Mouse (Mus musculus) heart, embryonic 12.5 days (tissue): ENCODE results near the gene Tex13c2. TPM values are rescaled to one million over a fixed set of nuclear protein-coding genes. Genes with fewer than 3 reads are reported as not detected.

ENCODE experiments used
- ATAC-seq: fragments of 200-750 bp; cut with Nextera tagmentation; 2 replicates; pipeline ENCODE4 v1.8.0; 2017; ENCODE audit warnings: moderate TSS enrichment, moderate library complexity; ENCODE audit not compliant: insufficient number of reproducible peaks, low FRiP score
- H3K27ac ChIP-seq: fragments of 300-500 bp; sonication (generic); 2 replicates; pipeline ENCODE4 v1.5.1; 2016; ENCODE audit warnings: mild to moderate bottlenecking, moderate library complexity; ENCODE audit not compliant: poor library complexity, severe bottlenecking
- H3K27me3 ChIP-seq: fragments of 300-500 bp; sonication (generic); replicated peaks from 2 replicates; pipeline ENCODE4 v1.6.1; 2016; ENCODE audit warnings: mild to moderate bottlenecking, moderate library complexity
- H3K36me3 ChIP-seq: fragments of 300-500 bp; sonication (generic); 2 replicates; pipeline ENCODE4 v1.6.1; 2016; ENCODE audit warnings: mild to moderate bottlenecking, moderate library complexity
- H3K4me1 ChIP-seq: fragments of 300-500 bp; sonication (generic); replicated peaks from 2 replicates; pipeline ENCODE4 v1.6.1; 2016; ENCODE audit warnings: mild to moderate bottlenecking
- H3K4me2 ChIP-seq: fragments of 300-500 bp; sonication (generic); 2 replicates; pipeline ENCODE4 v1.6.1; 2016; ENCODE audit warnings: mild to moderate bottlenecking, moderate library complexity
- H3K4me3 ChIP-seq: fragments of 300-500 bp; sonication (generic); 2 replicates; pipeline ENCODE4 v1.5.1; 2016; ENCODE audit warnings: mild to moderate bottlenecking
- H3K9ac ChIP-seq: fragments of 300-500 bp; sonication (generic); 2 replicates; pipeline ENCODE4 v1.6.1; 2016; ENCODE audit warnings: mild to moderate bottlenecking, moderate library complexity
- H3K9me3 ChIP-seq: fragments of 300-500 bp; sonication (generic); replicated peaks from 2 replicates; pipeline ENCODE4 v1.6.1; 2016; ENCODE audit warnings: mild to moderate bottlenecking, moderate library complexity
- WGBS: fragments of 180-500 bp; shearing (Covaris S2); methylation state at CpG from one replicate; pipeline ENCODE4 v1.1.7; 2016; 5-methylcytosine and 5-hydroxymethylcytosine counted together
- polyA plus RNA-seq: library from polyadenylated mRNA; unstranded; fragments of >200 nt; fragmentation: Nextera tagmentation; extraction: Ambion mirVana; gene quantifications from 2 replicates; pipeline ENCODE4 v1.2.1, GENCODE M21; 2016

Gene Tex13c2
- polyA plus RNA-seq, 1 experiment from 2014 or later, result not detected

DNA sequence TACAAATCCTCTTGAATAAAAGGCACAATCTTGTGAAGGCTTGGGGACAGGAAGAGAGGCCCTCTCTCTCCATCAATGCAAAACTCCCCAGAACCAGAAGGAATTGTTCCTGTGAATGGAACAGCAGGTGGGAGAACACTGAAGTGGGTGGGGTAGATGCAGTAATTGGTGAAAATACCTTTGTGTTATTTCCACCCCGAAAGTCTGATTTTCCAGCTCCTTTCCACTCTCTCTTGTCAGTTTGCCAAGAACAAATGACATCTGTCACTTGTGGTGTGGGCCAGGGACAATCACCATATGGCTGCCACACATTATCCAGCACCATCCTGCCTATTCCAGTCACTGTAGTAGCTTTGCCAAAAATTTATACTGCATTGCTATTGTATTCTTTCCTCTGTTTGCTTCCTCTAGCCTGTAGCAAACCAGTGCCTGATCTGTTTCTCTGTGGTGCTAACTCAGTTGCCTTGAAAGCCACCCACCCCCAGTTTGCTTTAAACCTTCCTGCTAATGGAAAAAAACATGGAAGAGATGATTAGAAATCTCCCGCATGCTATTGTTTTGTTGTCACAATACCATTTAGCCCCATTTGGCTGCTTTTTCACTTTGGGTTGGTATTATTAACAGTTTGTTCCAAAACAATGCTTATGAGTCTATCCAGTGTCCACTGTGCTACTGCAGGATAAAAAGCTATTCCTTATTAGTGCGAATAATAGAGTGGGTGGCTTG is 50.7 kb downstream of the Tex13c2 start:
- H3K9me3 ChIP-seq, result no peaks in the 10 kb centered on the region
- peak overlapping the region; percentile 45; the same call in 1 of the 2 replicates for H3K4me2 ChIP-seq
- no peaks in the 10 kb centered on the region for H3K4me1 ChIP-seq
- H3K4me3 ChIP-seq, result peak overlapping the region; percentile 15; the same call in 1 of the 2 replicates
- no peaks in the 10 kb centered on the region for H3K27me3 ChIP-seq
- ATAC-seq, result no peak
- H3K36me3 ChIP-seq, result no peaks in the 10 kb centered on the region
- H3K9ac ChIP-seq, result no peak overlapping the region
- 37% methylated on average over 3 of the region's 3 CpGs for WGBS
- no peak overlapping the region for H3K27ac ChIP-seq

GRCm38 (mm10) chrX:42540756-42541053 is 51.2 kb downstream of the Tex13c2 start:
- Histone ChIP-seq H3K9me3 (no peaks in the 10 kb centered on the region), H3K27me3 (no peaks in the 10 kb centered on the region), H3K27ac (no peak overlapping the region), H3K4me3 (peak overlapping the region; percentile 15; the same call in 1 of the 2 replicates), H3K9ac (no peak overlapping the region), H3K4me1 (no peaks in the 10 kb centered on the region), H3K36me3 (no peaks in the 10 kb centered on the region), H3K4me2 (no peak overlapping the region)
- 31% methylated on average over 5 of the region's 5 CpGs for WGBS
- no peak for ATAC-seq

Other genes starting within 250 kb of the Tex13c2 start
- not detected in 2 replicates for gene Sh2d1a, start 12.8 kb downstream of the Tex13c2 start, polyA plus RNA-seq